Mouse (Mus musculus): Measurements from ENCODE around the gene Rell1.

The Rell1 gene

DNA sequence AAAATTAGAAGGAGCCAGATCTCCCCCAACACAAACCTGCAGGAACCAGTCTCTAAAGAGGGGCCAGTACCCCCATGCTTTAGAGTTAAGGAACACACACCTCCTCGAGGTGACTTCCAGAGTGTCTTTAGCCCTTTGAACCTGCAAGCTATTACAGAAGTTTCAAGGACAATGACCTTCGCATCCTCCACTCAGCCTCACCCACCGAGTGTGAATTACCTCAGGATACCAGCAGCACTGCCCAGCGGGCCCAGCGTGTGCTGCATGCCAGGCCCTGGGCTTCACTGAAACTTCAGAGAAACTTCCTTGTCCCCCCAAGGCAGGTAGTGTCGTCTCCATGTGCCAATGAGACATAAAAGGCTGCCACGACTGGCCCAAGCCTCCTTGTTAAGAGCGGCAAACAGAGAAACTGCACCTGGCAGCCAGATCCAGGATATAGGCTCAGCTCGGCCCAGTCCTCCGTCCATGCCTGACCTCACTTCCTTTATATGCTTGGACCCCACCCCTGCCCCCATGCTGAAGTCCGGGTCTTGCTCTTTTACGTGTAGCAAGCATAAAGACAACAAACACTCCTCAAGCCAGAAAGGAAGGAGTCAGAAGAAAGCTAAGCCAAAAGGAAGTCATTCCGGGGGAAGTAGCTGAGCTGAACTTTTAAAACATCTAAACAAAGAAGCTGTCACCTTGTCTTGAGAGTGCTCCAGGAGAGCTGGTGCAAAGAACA is 45.2 kb downstream of the Rell1 start:
- ChIA-PET POLR2A (interaction anchor here in 3 of 4 experiments (0.5 to 21.4 kb wide), 18 partner anchors 8 to 157 kb away, joined by 3 to 229 read pairs (median 4); partner anchors contain the start of gene Rell1 (in 1 of the 3)), CTCF (interaction anchor here in 3 of 4 experiments (0.6 to 1.6 kb wide), 3 partner anchors 9 to 578 kb away, joined by 3 to 5 read pairs (median 3); no protein-coding TSS in a partner anchor)

DNA sequence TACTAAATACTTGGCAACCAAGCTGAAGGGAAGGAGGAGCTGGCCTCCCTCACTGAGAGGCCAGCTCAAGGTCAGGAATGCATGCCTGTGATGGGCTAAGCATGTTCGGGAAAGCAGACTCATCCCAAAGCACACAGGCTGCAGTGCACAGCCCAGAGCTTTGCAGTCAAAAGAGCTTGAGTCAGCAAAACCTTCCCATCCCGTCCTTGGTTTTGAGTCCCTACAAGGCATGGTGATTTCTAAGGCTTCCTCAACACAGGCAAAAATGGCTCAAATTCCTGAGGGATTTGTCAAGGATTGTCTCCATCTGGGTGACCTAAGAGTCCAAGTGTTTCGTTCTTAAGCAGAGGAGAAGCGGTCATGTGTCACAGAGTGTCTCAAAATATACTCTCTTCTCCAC is 50.5 kb downstream of the Rell1 start:
- POLR2A ChIA-PET, result interaction anchor here in 3 of 4 experiments (0.5 to 21.4 kb wide), 7 partner anchors 8 to 39 kb away, joined by 3 to 229 read pairs (median 5); no protein-coding TSS in a partner anchor

GRCm38 (mm10) chr5:63916457-63917139 is 52.1 kb downstream of the Rell1 start:
- CTCF ChIA-PET, result interaction anchor here in 3 of 4 experiments (1.0 to 1.3 kb wide), 3 partner anchors 10 to 30 kb away, joined by 3 to 10 read pairs (median 5); no protein-coding TSS in a partner anchor
- POLR2A ChIA-PET, result interaction anchor here in 2 of 4 experiments (0.8 to 21.4 kb wide), 6 partner anchors 8 to 185 kb away, joined by 3 to 229 read pairs (median 4); no protein-coding TSS in a partner anchor

More for the DNA sequence above, 50.5 kb downstream of the Rell1 start:
- CTCF ChIA-PET, result interaction anchor here in 2 of 4 experiments (1.2 to 1.3 kb wide), 2 partner anchors 31 to 106 kb away, joined by 3 read pairs; partner anchors contain the start of gene 0610040J01Rik (in 1 of the 2)

- POLR2A ChIA-PET, result interaction anchor here in 1 of 4 experiments (0.6 to 21.4 kb wide), 2 partner anchors 17 to 181 kb away, joined by 3 to 229 read pairs; no protein-coding TSS in a partner anchor
- CTCF ChIA-PET, result no interaction called here
Measured at GRCm38 (mm10) chr5:63914896-63915295, 53.8 kb downstream of the Rell1 start.

- POLR2A ChIA-PET, result interaction anchor here in 3 of 4 experiments (0.7 to 21.4 kb wide), 21 partner anchors 8 to 321 kb away, joined by 3 to 229 read pairs (median 4); partner anchors contain the start of genes Pgm2 (in 1 of the 3) and Rell1 (in 1 of the 3)
- CTCF ChIA-PET, result interaction anchor here in 3 of 4 experiments (0.6 to 2.9 kb wide), 4 partner anchors 98 to 160 kb away, joined by 3 to 10 read pairs (median 3); partner anchors contain the start of gene 0610040J01Rik (in 1 of the 3)
Measured at GRCm38 (mm10) chr5:63910171-63910960, 58.3 kb downstream of the Rell1 start.

GRCm38 (mm10) chr5:63907513-63907912 is 61.2 kb downstream of the Rell1 start:
- POLR2A ChIA-PET, result interaction anchor here in 2 of 4 experiments (1.0 to 21.4 kb wide), 7 partner anchors 9 to 44 kb away, joined by 4 to 229 read pairs (median 16); no protein-coding TSS in a partner anchor
- CTCF ChIA-PET, result interaction anchor here in 3 of 4 experiments (0.6 to 1.5 kb wide), 8 partner anchors 9 to 367 kb away, joined by 3 to 6 read pairs (median 3); partner anchors contain the start of gene 0610040J01Rik (in 1 of the 3)

GRCm38 (mm10) chr5:63906149-63907093 is 62.3 kb downstream of the Rell1 start:
- POLR2A ChIA-PET, result interaction anchor here (0.5 to 21.4 kb wide), 16 partner anchors 10 to 447 kb away, joined by 3 to 229 read pairs (median 4); no protein-coding TSS in a partner anchor
- CTCF ChIA-PET, result interaction anchor here (0.5 to 1.5 kb wide), 34 partner anchors 8 to 383 kb away, joined by 3 to 18 read pairs (median 4); partner anchors contain the start of genes 0610040J01Rik (in 2 of the 4) and Rell1 (in 1 of the 4)

GRCm38 (mm10) chr5:63903329-63903728 is 65.4 kb downstream of the Rell1 start:
- POLR2A ChIA-PET, result interaction anchor here in 1 of 4 experiments (0.7 to 1.3 kb wide), 2 partner anchors 45 to 75 kb away, joined by 3 read pairs; no protein-coding TSS in a partner anchor

GRCm38 (mm10) chr5:63897820-63898110 is 70.9 kb downstream of the Rell1 start:
- POLR2A ChIA-PET, result interaction anchor here in 1 of 4 experiments (0.9 to 1.3 kb wide), 2 partner anchors 35 to 178 kb away, joined by 3 read pairs; no protein-coding TSS in a partner anchor
- CTCF ChIA-PET, result interaction anchor here in 2 of 4 experiments (0.9 to 1.3 kb wide), 3 partner anchors 9 to 11 kb away, joined by 4 to 5 read pairs (median 4); no protein-coding TSS in a partner anchor

More at GRCm38 (mm10) chr5:63903329-63903728, 65.4 kb downstream of the Rell1 start:
- CTCF ChIA-PET, result interaction anchor here in 1 of 4 experiments (0.6 kb wide), 1 partner anchor 47 kb away, joined by 3 read pairs; no protein-coding TSS in a partner anchor

GRCm38 (mm10) chr5:63897001-63897819 is 71.5 kb downstream of the Rell1 start:
- POLR2A ChIA-PET, result interaction anchor here in 1 of 4 experiments (0.7 to 1.3 kb wide), 3 partner anchors 17 to 178 kb away, joined by 3 to 5 read pairs (median 3); no protein-coding TSS in a partner anchor
- CTCF ChIA-PET, result interaction anchor here in 2 of 4 experiments (0.9 to 1.0 kb wide), 2 partner anchors 10 to 11 kb away, joined by 3 to 4 read pairs; no protein-coding TSS in a partner anchor

DNA sequence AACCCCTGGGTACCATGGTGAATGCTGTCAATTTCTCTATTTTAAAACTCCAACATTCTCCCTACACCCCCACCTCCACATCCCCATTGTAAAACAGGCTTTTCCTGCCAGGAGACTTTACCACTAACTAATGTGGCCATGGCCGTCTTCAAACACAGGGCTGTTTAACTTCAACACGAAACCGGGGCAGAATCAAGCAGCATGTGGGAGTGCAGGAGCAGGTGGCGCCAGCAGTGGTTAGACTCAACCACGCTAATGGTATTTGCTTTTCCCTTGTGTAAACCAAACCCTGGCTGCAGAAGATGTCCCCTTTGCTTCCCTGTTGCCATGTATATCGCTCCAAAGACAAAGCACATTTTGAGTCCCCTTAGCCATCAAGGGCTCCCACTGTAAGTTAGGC is 76.8 kb downstream of the Rell1 start:
- ChIA-PET CTCF (no interaction called here), POLR2A (interaction anchor here in 1 of 4 experiments (1.3 kb wide), 1 partner anchor 17 kb away, joined by 3 read pairs; no protein-coding TSS in a partner anchor)

- ChIA-PET POLR2A (no interaction called here), CTCF (no interaction called here)
Measured at GRCm38 (mm10) chr5:63891241-63891640, 77.5 kb downstream of the Rell1 start.

DNA sequence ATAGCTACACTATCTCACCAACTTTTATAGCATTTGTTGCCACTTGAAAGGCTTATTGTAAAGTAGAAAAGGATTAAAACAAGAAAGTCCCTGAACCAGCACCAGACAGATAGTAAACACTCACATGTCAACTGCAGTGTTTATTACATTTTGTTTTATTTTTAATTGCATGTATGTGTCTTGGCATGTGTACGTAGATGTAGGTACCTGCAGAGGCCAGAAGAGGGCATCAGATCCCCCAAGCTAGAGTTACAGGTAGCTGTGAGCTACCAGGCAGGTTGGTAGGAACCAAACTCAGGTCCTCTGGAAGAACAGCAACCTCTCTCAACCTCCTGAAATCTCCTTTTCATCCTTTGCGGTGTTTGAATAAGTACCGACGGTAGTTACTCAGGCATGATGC is 81.6 kb downstream of the Rell1 start:
- ChIA-PET CTCF (interaction anchor here (0.5 to 3.1 kb wide), 62 partner anchors 8 to 979 kb away, joined by 3 to 52 read pairs (median 4); partner anchors contain the start of gene 0610040J01Rik (in 4 of the 4)), POLR2A (interaction anchor here in 2 of 4 experiments (1.0 to 1.4 kb wide), 11 partner anchors 8 to 203 kb away, joined by 3 to 7 read pairs (median 4); partner anchors contain the start of gene 0610040J01Rik (in 1 of the 2))

GRCm38 (mm10) chr5:63886709-63887108 is 82.0 kb downstream of the Rell1 start:
- ChIA-PET CTCF (interaction anchor here (0.5 to 3.1 kb wide), 63 partner anchors 8 to 980 kb away, joined by 3 to 52 read pairs (median 4); partner anchors contain the start of gene 0610040J01Rik (in 4 of the 4)), POLR2A (interaction anchor here in 2 of 4 experiments (1.0 to 1.4 kb wide), 11 partner anchors 8 to 203 kb away, joined by 3 to 7 read pairs (median 4); partner anchors contain the start of gene 0610040J01Rik (in 1 of the 2))

- CTCF ChIA-PET, result interaction anchor here (0.5 to 3.1 kb wide), 51 partner anchors 8 to 452 kb away, joined by 3 to 52 read pairs (median 4); partner anchors contain the start of gene 0610040J01Rik (in 4 of the 4)
- POLR2A ChIA-PET, result interaction anchor here in 2 of 4 experiments (1.0 to 1.4 kb wide), 10 partner anchors 8 to 203 kb away, joined by 3 to 7 read pairs (median 4); partner anchors contain the start of gene 0610040J01Rik (in 1 of the 2)
Measured at GRCm38 (mm10) chr5:63886292-63886691, 82.4 kb downstream of the Rell1 start.
